Mouse (Mus musculus): ENCODE measurements around the gene Olfr916. TPM values are rescaled to one million over a fixed set of nuclear protein-coding genes. Genes with fewer than 3 reads are reported as not detected.

The Olfr916 gene
- polyA plus RNA-seq (2012; rRNA removed) = not detected in 2 replicates

GRCm38 (mm10) chr9:38659775-38660174 lies at the start of gene Olfr916:
Olfr916 (minus strand) TSS chr9:38659875.
- no peak for TF ChIP-seq POLR2A (IDR thresholded peaks at IDR 0.05; ENCODE audit: borderline replicate concordance, extremely low read depth, insufficient read depth, insufficient read length, poor library complexity, severe bottlenecking)
- no peak for TF ChIP-seq CTCF (IDR thresholded peaks at IDR 0.05; ENCODE audit: borderline replicate concordance, extremely low read depth, insufficient read depth, insufficient read length)
- DNase-seq (ENCODE audit: low read depth) = no peak

DNA sequence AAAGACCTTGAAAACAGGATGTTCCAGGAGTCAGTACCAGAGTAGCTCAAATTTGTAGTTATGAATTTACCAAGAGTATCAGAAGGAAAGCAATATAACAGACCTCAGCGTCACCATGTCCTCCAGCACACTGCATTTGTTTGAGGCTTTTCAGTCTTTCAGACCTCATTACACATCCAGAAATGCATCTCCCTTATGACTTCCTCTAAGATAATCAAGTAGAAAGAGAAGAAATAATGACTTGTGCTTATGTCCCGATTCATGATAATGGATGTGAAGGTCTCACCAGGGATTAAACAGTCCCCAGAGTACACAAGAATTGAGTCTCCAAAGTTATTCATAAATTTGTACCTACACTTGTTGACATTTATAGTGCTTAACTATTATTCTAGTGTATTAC lies 14.8 kb upstream of the Olfr916 start, which contains the start of gene Olfr918:
TSS of gene Olfr918 (minus strand) at position 101 of the 400 bp plus-strand sequence.
- TF ChIP-seq POLR2A (IDR thresholded peaks at IDR 0.05; ENCODE audit: borderline replicate concordance, extremely low read depth, insufficient read depth, insufficient read length, poor library complexity, severe bottlenecking) (no peak), CTCF (IDR thresholded peaks at IDR 0.05; ENCODE audit: borderline replicate concordance, extremely low read depth, insufficient read depth, insufficient read length) (no peak)
- DNase-seq (ENCODE audit: low read depth) = no peak

DNA sequence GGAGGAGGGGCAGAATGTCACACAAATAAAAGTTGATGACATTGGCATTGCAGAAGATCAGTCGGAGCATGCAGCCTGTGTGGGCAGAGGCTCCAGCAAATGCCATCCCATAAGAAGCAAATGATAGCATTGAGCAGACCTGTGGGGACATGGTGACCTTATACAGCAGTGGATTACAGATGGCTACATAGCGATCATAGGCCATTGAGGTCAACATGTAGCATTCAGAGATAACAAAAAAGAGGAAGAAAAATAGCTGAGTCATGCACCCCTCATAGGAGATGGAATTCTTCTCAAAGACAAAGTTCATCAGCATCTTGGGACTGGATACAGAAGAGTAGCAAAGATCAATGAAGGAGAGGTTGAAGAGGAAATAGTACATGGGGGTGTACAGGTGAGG lies 13.2 kb upstream of the Olfr916 start:
- no peak for DNase-seq (ENCODE audit: low read depth)
- TF ChIP-seq CTCF (IDR thresholded peaks at IDR 0.05; ENCODE audit: borderline replicate concordance, extremely low read depth, insufficient read depth, insufficient read length) (no peak), POLR2A (IDR thresholded peaks at IDR 0.05; ENCODE audit: borderline replicate concordance, extremely low read depth, insufficient read depth, insufficient read length, poor library complexity, severe bottlenecking) (no peak)

DNA sequence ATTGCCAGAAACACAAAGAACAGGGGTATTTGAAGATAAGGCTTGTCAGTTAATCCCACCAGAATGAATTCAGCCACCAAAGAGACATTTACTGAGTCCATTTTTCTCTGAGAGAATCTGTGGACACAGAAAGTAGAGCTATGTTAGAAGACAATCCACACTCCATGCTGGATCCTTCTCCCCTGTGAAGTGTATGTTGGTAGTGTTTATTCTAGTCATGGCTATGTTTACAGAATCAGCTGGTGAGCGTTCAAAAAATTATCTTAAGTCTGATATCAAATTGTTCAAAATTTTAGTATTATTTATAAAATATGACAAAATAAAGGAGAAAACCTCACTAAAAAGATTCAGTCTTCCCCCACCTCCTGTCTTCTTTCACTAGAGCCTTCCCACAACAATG lies 6.1 kb upstream of the Olfr916 start, which contains the start of gene Olfr917:
TSS of gene Olfr917 (minus strand) at position 101 of the 400 bp plus-strand sequence.
- DNase-seq (ENCODE audit: low read depth) = no peak
- TF ChIP-seq CTCF (IDR thresholded peaks at IDR 0.05; ENCODE audit: borderline replicate concordance, extremely low read depth, insufficient read depth, insufficient read length) (no peak), POLR2A (IDR thresholded peaks at IDR 0.05; ENCODE audit: borderline replicate concordance, extremely low read depth, insufficient read depth, insufficient read length, poor library complexity, severe bottlenecking) (no peak)

GRCm38 (mm10) chr9:38632406-38632805 lies 27.3 kb downstream of the Olfr916 start:
- DNase-seq (ENCODE audit: low read depth) = no peak
- TF ChIP-seq POLR2A (IDR thresholded peaks at IDR 0.05; ENCODE audit: borderline replicate concordance, extremely low read depth, insufficient read depth, insufficient read length, poor library complexity, severe bottlenecking) (no peak), CTCF (IDR thresholded peaks at IDR 0.05; ENCODE audit: borderline replicate concordance, extremely low read depth, insufficient read depth, insufficient read length) (no peak)

Other genes starting within 250 kb of the Olfr916 start
- gene Olfr901, start 230.4 kb downstream of the Olfr916 start, polyA plus RNA-seq (2012; rRNA removed) = not detected in 2 replicates
- not detected in 2 replicates for gene Olfr902, start 212.2 kb downstream of the Olfr916 start, polyA plus RNA-seq (2012; rRNA removed)
- not detected in 2 replicates for gene Olfr904, start 196.7 kb downstream of the Olfr916 start, polyA plus RNA-seq (2012; rRNA removed)
- gene Olfr905, start 188.8 kb downstream of the Olfr916 start, polyA plus RNA-seq (2012; rRNA removed) = not detected in 2 replicates
- gene Olfr906, start 172.8 kb downstream of the Olfr916 start, polyA plus RNA-seq (2012; rRNA removed) = not detected in 2 replicates
- gene Olfr907, start 164.1 kb downstream of the Olfr916 start, polyA plus RNA-seq (2012; rRNA removed) = not detected in 2 replicates
- not detected in 2 replicates for gene Olfr911-ps1, start 138.3 kb downstream of the Olfr916 start, polyA plus RNA-seq (2012; rRNA removed)
- gene Olfr910, start 122.0 kb downstream of the Olfr916 start, polyA plus RNA-seq (2012; rRNA removed) = not detected in 2 replicates
- 0.01 TPM in 1 of 2 replicates, not detected in the other for gene Olfr912, start 79.7 kb downstream of the Olfr916 start, polyA plus RNA-seq (2012; rRNA removed)
- gene Olfr913, start 67.1 kb downstream of the Olfr916 start, polyA plus RNA-seq (2012; rRNA removed) = not detected in 2 replicates
- gene Olfr914, start 54.8 kb downstream of the Olfr916 start, polyA plus RNA-seq (2012; rRNA removed) = not detected in 2 replicates
- gene Olfr917, start 6.0 kb upstream of the Olfr916 start, polyA plus RNA-seq (2012; rRNA removed) = not detected in 2 replicates
- gene Olfr918, start 14.7 kb upstream of the Olfr916 start, polyA plus RNA-seq (2012; rRNA removed) = not detected in 2 replicates
- not detected in 2 replicates for gene Olfr919, start 43.8 kb upstream of the Olfr916 start, polyA plus RNA-seq (2012; rRNA removed)
- 5.2 and 6.5 TPM in 2 replicates for gene Vwa5a, start 58.4 kb upstream of the Olfr916 start, polyA plus RNA-seq (2012; rRNA removed)
- gene Olfr920, start 92.4 kb upstream of the Olfr916 start, polyA plus RNA-seq (2012; rRNA removed) = 0.04 and 0.06 TPM in 2 replicates
- gene Olfr921, start 113.2 kb upstream of the Olfr916 start, polyA plus RNA-seq (2012; rRNA removed) = not detected in 2 replicates
- gene Olfr922, start 154.7 kb upstream of the Olfr916 start, polyA plus RNA-seq (2012; rRNA removed) = not detected in 2 replicates
- gene Olfr923, start 166.7 kb upstream of the Olfr916 start, polyA plus RNA-seq (2012; rRNA removed) = not detected in 2 replicates
- not detected in 2 replicates for gene Olfr924, start 184.6 kb upstream of the Olfr916 start, polyA plus RNA-seq (2012; rRNA removed)
- not detected in 2 replicates for gene Olfr26, start 195.2 kb upstream of the Olfr916 start, polyA plus RNA-seq (2012; rRNA removed)
- gene Olfr926, start 217.3 kb upstream of the Olfr916 start, polyA plus RNA-seq (2012; rRNA removed) = not detected in 2 replicates